Mouse (Mus musculus) embryonic stem cell, embryonic (primary cell): ENCODE measurements around the gene Nsun2.

Source experiments
- CTCF ChIA-PET, 4 experiments: fragments of 300-600 bp in 2 of 4; fragments of 350-600 bp in 2 of 4; sonication (Branson Sonifier 250); formaldehyde crosslinking; loops; one replicate each; lab custom pipeline; 2022; ENCODE audit warnings: inconsistent platforms in 2 of 4; lab: Charles Lee
- POLR2A ChIA-PET, 4 experiments: fragments of 300-600 bp in 2 of 4; fragments of 350-600 bp in 2 of 4; sonication (Branson Sonifier 250); formaldehyde crosslinking; loops; one replicate each; lab custom pipeline; 2022; ENCODE audit warnings: antibody characterized with exemption in 4 of 4, inconsistent platforms in 1 of 4; lab: Charles Lee

Nsun2 gene

GRCm38 (mm10) chr13:69536021-69536420 is 2.5 kb downstream of the Nsun2 start:
- ChIA-PET CTCF (interaction anchor here in 1 of 4 experiments (1.6 kb wide), 1 partner anchor 9 kb away, joined by 4 read pairs; no protein-coding TSS in a partner anchor), POLR2A (interaction anchor here in 3 of 4 experiments (1.0 to 2.7 kb wide), 6 partner anchors 9 to 77 kb away, joined by 3 to 7 read pairs (median 3); no protein-coding TSS in a partner anchor)

- ChIA-PET POLR2A (interaction anchor here in 3 of 4 experiments (0.7 to 2.7 kb wide), 5 partner anchors 8 to 75 kb away, joined by 3 to 7 read pairs (median 4); partner anchors contain the start of gene Srd5a1 (in 2 of the 3)), CTCF (interaction anchor here (0.6 to 2.8 kb wide), 5 partner anchors 7 to 44 kb away, joined by 3 to 7 read pairs (median 4); no protein-coding TSS in a partner anchor)
Observed at GRCm38 (mm10) chr13:69537366-69537765, 3.8 kb downstream of the Nsun2 start.

- ChIA-PET POLR2A (interaction anchor here in 3 of 4 experiments (0.8 to 1.3 kb wide), 9 partner anchors 9 to 96 kb away, joined by 3 to 11 read pairs (median 3); partner anchors contain the start of gene Srd5a1 (in 1 of the 3)), CTCF (interaction anchor here in 2 of 4 experiments (0.7 to 2.8 kb wide), 5 partner anchors 14 to 45 kb away, joined by 3 to 7 read pairs (median 4); no protein-coding TSS in a partner anchor)
Observed at GRCm38 (mm10) chr13:69538327-69538726, 4.8 kb downstream of the Nsun2 start.

- ChIA-PET POLR2A (interaction anchor here in 3 of 4 experiments (0.5 to 2.0 kb wide), 3 partner anchors 10 to 1797 kb away, joined by 5 to 8 read pairs (median 6); partner anchors contain the start of gene Srd5a1 (in 1 of the 3)), CTCF (interaction anchor here in 2 of 4 experiments (0.7 to 1.7 kb wide), 4 partner anchors 32 to 166 kb away, joined by 3 to 5 read pairs (median 4); no protein-coding TSS in a partner anchor)
Observed at GRCm38 (mm10) chr13:69541209-69541608, 7.7 kb downstream of the Nsun2 start.

DNA sequence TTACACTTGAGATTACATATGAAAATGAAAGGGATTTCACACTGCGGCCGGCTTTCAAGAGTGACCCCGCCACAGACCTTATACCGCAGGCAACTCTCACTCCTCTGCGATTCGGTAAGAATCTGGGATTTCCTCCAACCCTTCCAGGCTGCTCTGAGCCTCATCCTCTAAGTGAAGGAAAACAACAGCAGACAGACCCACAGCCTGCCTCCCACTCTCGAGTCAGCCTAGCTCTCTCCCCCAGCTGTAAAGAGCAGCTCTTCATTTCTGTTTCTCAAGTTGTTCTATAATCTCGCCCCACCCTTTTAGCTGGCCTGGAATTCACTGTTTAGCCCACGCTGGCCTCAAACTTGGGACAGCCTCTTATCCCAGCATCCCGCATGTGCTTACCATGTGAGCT is 8.2 kb downstream of the Nsun2 start:
- ChIA-PET POLR2A (interaction anchor here in 3 of 4 experiments (0.5 to 2.0 kb wide), 5 partner anchors 11 to 1798 kb away, joined by 3 to 8 read pairs (median 4); partner anchors contain the start of gene Srd5a1 (in 2 of the 3)), CTCF (interaction anchor here in 3 of 4 experiments (0.6 to 1.7 kb wide), 7 partner anchors 32 to 865 kb away, joined by 3 to 5 read pairs (median 4); no protein-coding TSS in a partner anchor)

GRCm38 (mm10) chr13:69542571-69543352 is 9.2 kb downstream of the Nsun2 start:
- POLR2A ChIA-PET: interaction anchor here in 2 of 4 experiments (0.9 to 2.0 kb wide), 3 partner anchors 12 to 69 kb away, joined by 4 to 8 read pairs (median 4); partner anchors contain the start of gene Srd5a1 (in 2 of the 2)

GRCm38 (mm10) chr13:69543595-69543994 is 10.0 kb downstream of the Nsun2 start:
- ChIA-PET CTCF (interaction anchor here in 1 of 4 experiments (0.6 kb wide), 1 partner anchor 10 kb away, joined by 3 read pairs; no protein-coding TSS in a partner anchor), POLR2A (no interaction called here)

More at GRCm38 (mm10) chr13:69542571-69543352, 9.2 kb downstream of the Nsun2 start:
- CTCF ChIA-PET: interaction anchor here in 3 of 4 experiments (0.7 to 1.7 kb wide), 5 partner anchors 33 to 864 kb away, joined by 4 to 5 read pairs (median 4); no protein-coding TSS in a partner anchor

DNA sequence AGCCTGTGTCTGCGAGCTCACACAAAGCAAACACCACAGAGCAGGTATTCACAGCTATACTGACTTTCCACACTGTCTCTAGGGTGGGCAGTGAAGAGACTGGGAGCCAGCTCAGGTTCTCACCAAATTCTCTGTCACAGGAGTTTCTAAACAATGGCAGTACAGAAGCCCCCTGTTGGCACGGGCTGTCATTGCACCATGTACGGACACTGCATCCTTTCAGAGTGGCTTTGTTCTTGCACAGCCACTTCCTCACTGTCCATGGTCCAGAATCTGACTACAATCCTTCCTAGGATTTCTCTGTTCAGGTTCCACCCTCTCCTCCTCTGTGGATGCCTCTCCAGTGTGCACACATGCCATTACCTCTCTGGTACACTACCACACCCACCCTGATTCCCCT is 11.5 kb downstream of the Nsun2 start:
- CTCF ChIA-PET: interaction anchor here in 3 of 4 experiments (0.5 to 1.4 kb wide), 12 partner anchors 8 to 1097 kb away, joined by 3 to 9 read pairs (median 4); partner anchors contain the start of gene Srd5a1 (in 1 of the 3)
- POLR2A ChIA-PET: interaction anchor here in 2 of 4 experiments (0.9 to 1.0 kb wide), 3 partner anchors 9 to 23 kb away, joined by 3 to 5 read pairs (median 3); no protein-coding TSS in a partner anchor

- POLR2A ChIA-PET: interaction anchor here in 2 of 4 experiments (1.3 to 1.7 kb wide), 2 partner anchors 64 kb away, joined by 4 to 5 read pairs; partner anchors contain the start of gene Srd5a1 (in 2 of the 2)
- CTCF ChIA-PET: interaction anchor here in 1 of 4 experiments (0.6 kb wide), 1 partner anchor 146 kb away, joined by 3 read pairs; no protein-coding TSS in a partner anchor
Observed at GRCm38 (mm10) chr13:69547488-69548180, 14.1 kb downstream of the Nsun2 start.

- POLR2A ChIA-PET: interaction anchor here in 2 of 4 experiments (0.8 to 1.1 kb wide), 2 partner anchors 10 to 61 kb away, joined by 3 read pairs; partner anchors contain the start of gene Srd5a1 (in 1 of the 2)
- CTCF ChIA-PET: interaction anchor here in 2 of 4 experiments (0.6 to 0.7 kb wide), 2 partner anchors 40 kb away, joined by 3 read pairs; no protein-coding TSS in a partner anchor
Observed at GRCm38 (mm10) chr13:69549980-69550379, 16.4 kb downstream of the Nsun2 start.

DNA sequence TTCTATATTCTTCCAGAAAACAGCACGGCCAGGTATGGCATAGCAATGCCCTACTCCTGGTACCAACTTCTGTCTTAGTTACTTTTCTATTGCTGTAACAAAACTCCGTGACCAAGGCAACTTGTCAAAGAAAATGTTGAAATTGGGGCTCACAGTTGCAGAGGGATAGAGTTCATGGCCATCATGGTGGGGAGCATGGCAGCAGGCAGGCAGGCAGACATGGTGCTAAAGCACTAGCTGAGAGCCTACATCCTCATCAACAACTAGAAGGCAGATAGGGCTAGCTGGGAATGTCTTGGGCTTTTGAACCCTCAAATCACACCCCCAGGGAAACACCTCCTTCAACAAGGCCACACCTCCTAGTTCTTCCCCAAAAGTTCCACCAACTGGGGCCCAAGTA is 17.3 kb downstream of the Nsun2 start:
- ChIA-PET CTCF (no interaction called here), POLR2A (interaction anchor here in 1 of 4 experiments (1.1 kb wide), 1 partner anchor 60 kb away, joined by 3 read pairs; the partner anchor contains the start of gene Srd5a1)

- POLR2A ChIA-PET: interaction anchor here in 2 of 4 experiments (0.5 to 0.6 kb wide), 2 partner anchors 59 to 95 kb away, joined by 3 to 5 read pairs; no protein-coding TSS in a partner anchor
Observed at GRCm38 (mm10) chr13:69553024-69553423, 19.5 kb downstream of the Nsun2 start.

DNA sequence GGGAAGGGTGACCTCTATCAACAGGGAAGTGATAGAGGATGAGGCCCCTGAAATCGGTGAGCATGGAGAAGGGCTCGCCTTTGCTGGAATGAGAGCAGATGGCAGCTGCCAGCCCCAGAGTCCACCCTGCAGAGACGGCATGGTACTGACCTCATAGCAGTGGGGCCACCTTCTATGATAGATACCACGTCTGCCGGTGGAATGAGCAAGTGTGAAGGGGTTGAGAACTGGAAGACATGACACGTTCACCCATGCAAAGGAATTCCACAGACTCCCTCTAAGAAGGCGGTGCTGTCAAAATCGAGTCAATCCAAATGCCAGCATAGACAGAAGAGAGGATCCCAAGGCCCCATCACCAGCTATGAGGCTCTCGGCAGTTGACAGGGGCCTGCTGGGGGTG is 20.7 kb downstream of the Nsun2 start:
- POLR2A ChIA-PET: interaction anchor here in 1 of 4 experiments (1.0 to 1.4 kb wide), 2 partner anchors 10 to 85 kb away, joined by 3 to 4 read pairs; no protein-coding TSS in a partner anchor
- CTCF ChIA-PET: interaction anchor here in 1 of 4 experiments (0.6 to 2.6 kb wide), 4 partner anchors 10 to 227 kb away, joined by 3 to 11 read pairs (median 6); no protein-coding TSS in a partner anchor

More at GRCm38 (mm10) chr13:69553024-69553423, 19.5 kb downstream of the Nsun2 start:
- CTCF ChIA-PET: interaction anchor here in 3 of 4 experiments (0.7 to 2.6 kb wide), 8 partner anchors 8 to 105 kb away, joined by 3 to 11 read pairs (median 4); no protein-coding TSS in a partner anchor

DNA sequence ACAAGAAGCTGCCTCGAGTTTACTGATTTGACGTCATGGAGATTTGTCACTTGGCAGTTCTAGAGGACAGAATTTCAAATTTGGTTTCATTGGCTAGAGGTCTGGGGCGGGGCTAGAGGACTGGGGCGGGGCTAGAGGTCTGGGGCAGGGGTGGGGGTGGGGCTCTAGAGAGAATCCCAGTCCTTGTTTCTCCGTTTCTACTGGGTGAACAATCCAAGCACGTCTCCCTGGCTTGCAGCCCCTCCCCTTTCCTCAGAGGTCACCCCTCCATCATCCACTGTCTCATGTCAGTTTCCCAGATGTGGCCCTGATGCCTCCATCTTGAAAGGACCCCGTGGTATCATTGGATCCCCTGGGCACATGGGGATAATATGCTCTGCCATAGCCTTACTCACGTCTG is 21.5 kb downstream of the Nsun2 start:
- POLR2A ChIA-PET: interaction anchor here in 3 of 4 experiments (0.6 to 2.7 kb wide), 7 partner anchors 10 to 130 kb away, joined by 3 to 11 read pairs (median 3); partner anchors contain the start of gene Srd5a1 (in 1 of the 3)
- CTCF ChIA-PET: interaction anchor here in 2 of 4 experiments (0.6 to 2.6 kb wide), 6 partner anchors 10 to 227 kb away, joined by 3 to 11 read pairs (median 4); partner anchors contain the start of gene Srd5a1 (in 1 of the 2)

GRCm38 (mm10) chr13:69555957-69556482 is 22.5 kb downstream of the Nsun2 start:
- POLR2A ChIA-PET: interaction anchor here in 3 of 4 experiments (0.6 to 2.7 kb wide), 4 partner anchors 56 to 183 kb away, joined by 3 to 11 read pairs (median 4); partner anchors contain the start of gene Srd5a1 (in 1 of the 3)
- CTCF ChIA-PET: interaction anchor here in 2 of 4 experiments (0.6 to 1.5 kb wide), 3 partner anchors 11 to 55 kb away, joined by 3 to 8 read pairs (median 4); partner anchors contain the start of gene Srd5a1 (in 1 of the 2)

DNA sequence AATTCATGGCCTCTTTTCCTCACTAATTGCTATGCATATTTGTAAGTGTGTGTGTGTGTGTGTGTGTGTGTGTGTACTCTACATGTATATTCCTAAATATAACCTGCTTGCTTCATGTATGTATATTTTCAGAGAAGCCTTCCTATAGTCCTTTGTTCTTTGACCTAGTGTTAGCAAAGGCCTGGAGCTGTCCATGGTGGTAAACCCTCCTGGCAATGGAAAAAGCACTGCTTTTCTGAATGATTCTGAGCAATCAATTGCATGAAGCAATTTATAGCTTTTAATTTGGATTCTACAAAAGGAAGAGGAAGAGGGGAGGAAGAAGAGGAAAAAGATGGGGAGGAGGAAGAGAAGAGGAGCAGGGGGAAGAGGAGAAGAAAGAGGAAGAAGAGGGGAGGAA is 23.2 kb downstream of the Nsun2 start:
- ChIA-PET CTCF (interaction anchor here in 2 of 4 experiments (0.6 to 0.7 kb wide), 4 partner anchors 26 to 139 kb away, joined by 3 to 6 read pairs (median 4); no protein-coding TSS in a partner anchor), POLR2A (interaction anchor here in 2 of 4 experiments (0.6 to 2.7 kb wide), 3 partner anchors 37 to 95 kb away, joined by 3 to 11 read pairs (median 7); partner anchors contain the start of gene Srd5a1 (in 1 of the 2))
